Mouse (Mus musculus): ENCODE data around the gene Crybb1. TPM values are rescaled to one million over a fixed set of nuclear protein-coding genes. Genes with fewer than 3 reads are reported as not detected.

Crybb1 gene
- total RNA-seq (2021), result 1 to 10 TPM; 1.4 to 1.7 TPM
- long read RNA-seq, experiment 1, partial matches to known transcripts, result 0 of 2 reads
- long read RNA-seq, experiment 1, other reads (novel, unspliced or antisense), result 0 of 2 reads
- long read RNA-seq, experiment 2, partial matches to known transcripts, result 0 of 1 reads
- long read RNA-seq, experiment 2, other reads (novel, unspliced or antisense), result 0 of 1 reads

- peak; percentile 54 for DNase-seq
Observed at GRCm38 (mm10) chr5:112255426-112255825, at the start of gene Crybb1. TSS of gene Crybb1 (plus strand) at chr5:112255815.

GRCm38 (mm10) chr5:112206543-112207255 lies 48.9 kb upstream of the Crybb1 start:
- no peak for DNase-seq

DNA sequence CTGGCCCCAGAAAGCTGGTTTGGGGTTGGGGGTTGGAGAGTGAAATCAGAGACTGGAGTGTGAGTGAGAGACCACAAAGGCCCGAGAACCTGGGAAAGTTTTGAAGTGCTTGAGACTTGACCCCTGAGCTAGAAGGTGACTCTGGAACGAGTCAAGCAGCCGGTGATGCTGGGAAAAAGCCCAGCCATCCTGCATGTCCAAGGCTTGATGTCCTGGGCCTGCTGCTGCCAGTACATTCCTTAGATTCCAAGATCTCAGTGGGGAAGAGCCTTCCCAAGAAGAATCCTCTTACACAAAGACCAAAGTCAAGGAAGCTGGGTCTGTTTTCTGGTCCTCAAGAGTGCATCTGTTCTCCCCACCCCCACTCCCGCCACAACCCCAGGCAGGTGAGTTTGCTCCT lies 47.3 kb upstream of the Crybb1 start:
- DNase-seq, result no peak

GRCm38 (mm10) chr5:112210104-112210503 lies 45.5 kb upstream of the Crybb1 start:
- DNase-seq, result peak; percentile 63

GRCm38 (mm10) chr5:112211911-112212310 lies 43.7 kb upstream of the Crybb1 start:
- DNase-seq, result no peak

DNA sequence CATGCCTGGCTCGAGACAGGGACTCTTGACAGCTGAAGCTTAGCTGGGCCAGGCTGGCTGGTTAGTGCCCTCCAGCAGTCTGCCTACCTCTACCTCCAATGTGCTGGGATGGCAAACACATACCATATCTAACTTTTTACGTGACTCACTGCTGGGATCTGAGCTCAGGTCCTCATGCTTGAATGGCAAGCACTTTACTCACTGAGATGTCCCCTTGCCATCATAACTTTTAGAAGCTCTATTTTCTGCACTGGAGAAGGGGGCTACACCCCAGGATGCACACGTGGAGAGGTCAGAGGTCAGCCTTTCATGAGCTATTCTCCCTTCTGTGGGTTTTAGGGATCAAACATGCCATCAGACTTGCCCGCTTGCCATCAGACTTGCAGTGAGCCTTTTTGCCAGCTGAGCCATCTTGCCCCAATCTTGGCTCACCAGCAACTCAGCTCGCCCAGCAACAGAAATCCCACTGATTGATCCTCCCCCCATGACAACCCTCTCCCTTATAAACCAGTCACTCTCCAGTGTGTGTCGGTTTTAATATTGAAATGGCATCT lies 42.8 kb upstream of the Crybb1 start:
- no peak for DNase-seq

- no peak for DNase-seq
Observed at GRCm38 (mm10) chr5:112213331-112214240, 42.0 kb upstream of the Crybb1 start.

DNA sequence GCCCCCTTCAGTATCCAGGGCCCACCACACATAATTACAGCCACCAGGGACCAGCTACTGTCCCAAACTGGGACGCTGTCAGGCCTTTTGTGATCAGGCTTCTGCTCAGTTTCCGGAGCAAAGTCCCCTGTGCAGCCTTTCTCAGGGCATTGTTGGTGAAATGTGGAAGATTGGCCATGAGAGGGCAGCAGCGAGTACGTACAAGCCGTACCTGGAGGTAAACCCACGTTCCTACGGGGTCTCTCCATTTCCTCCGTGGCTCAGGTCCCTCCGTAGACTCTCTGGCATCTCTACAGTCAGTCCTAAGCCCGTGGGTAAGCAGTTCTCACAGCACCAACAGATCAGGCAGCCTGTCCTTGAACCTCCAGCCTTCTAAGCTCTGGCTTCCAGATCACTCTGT lies 41.2 kb upstream of the Crybb1 start:
- peak; percentile 49 for DNase-seq

DNA sequence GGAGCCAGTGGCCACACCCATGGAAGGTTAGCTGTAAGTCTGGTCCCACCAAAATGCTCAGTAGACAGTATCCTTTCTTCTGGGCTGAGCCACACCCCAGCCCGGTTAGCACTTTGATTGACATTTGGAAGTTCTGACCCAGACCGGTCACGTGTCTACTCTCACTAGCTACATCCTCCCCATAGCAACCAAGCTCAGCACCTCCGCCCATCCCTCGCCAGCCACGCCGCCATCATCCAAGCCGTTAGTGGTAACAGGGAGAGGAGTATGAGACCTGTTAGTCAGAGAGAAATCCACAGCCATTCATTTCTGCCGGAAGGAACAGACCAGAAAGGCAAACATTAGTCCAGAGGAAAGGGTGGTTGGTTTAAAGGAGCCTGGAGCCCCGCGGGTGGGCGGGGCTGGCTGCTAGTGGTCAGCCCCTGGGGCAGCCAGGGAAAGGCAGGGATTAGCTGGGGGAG lies 40.3 kb upstream of the Crybb1 start:
- no peak for DNase-seq

GRCm38 (mm10) chr5:112215801-112216251 lies 39.8 kb upstream of the Crybb1 start:
- no peak for DNase-seq

DNA sequence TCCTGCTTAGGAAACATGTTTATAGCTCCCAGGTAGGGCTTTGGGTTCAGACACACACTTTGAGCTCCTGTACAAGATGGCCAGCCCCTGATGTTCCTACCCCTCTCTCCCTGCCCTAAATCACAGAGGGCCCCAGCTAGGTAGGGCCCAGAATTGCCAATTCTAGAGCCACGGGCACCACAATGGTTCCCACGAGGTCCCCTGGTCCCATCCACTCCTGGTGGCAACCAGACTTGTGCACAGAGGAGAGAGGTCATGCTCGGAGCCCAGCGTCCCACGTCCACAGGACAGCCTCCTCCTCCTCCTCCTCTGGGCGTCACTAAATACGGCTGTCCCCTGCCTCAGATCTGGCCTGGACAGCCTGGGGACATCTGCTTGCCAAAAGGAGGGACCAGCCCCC lies 39.3 kb upstream of the Crybb1 start:
- DNase-seq, result no peak

DNA sequence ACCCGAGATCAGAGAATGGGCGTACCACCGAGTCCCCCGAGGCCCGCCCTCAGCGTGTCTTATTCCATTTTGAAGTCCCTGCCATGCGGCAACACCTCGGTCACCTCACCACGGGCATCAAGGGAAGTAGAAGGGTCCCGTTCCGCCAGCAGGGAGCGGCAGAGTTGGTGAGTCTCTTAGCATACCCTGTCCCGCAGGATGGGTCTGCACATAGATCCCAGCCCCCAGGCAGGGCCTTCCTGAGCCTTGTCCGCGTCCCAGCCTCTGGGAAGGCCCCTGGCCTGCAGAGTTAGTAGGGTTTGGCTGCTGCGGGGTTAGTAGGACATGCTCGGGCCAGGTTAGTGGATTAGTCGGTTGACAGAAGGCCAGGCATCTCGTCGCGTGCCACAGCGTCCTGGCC lies 38.6 kb upstream of the Crybb1 start:
- DNase-seq, result no peak

DNA sequence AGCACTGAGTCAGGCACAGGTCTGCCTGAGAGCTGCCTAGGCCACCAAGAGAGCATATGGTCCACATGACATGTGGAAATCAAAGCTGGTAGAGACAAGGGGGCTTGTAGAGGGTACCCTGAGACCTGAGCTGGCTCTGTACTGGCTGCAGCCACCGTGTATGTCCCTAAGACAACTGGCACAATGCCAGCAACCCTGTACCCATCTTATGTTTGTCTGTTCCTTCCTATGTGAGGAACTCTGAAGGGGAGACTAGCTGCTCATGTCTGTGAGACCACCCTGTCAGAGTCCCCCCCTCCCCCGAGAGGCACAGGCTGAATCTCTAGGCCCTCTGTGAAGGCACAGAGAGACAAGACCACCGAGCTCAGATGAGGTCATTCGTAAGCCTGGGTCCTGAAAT lies 36.9 kb upstream of the Crybb1 start:
- no peak for DNase-seq

DNA sequence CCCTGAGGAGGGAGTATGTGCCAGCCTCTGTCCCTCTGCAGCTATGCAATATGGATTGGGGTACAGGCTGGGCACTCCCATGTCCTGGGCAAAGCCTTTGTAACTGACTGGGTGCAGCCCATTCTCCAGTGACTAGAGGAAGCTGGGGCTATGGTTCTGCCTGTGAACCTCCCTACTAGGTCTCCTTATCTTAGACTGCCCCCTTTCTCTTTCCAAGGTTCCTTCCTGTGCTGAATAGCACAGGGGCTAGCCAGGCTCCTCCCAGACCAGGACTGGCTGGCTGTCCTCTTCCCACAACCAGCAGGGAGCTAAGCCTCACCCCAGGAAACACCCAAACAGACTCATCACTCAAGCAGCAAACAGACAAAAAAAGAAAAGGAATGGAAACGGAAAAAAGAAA lies 36.2 kb upstream of the Crybb1 start:
- DNase-seq, result no peak

DNA sequence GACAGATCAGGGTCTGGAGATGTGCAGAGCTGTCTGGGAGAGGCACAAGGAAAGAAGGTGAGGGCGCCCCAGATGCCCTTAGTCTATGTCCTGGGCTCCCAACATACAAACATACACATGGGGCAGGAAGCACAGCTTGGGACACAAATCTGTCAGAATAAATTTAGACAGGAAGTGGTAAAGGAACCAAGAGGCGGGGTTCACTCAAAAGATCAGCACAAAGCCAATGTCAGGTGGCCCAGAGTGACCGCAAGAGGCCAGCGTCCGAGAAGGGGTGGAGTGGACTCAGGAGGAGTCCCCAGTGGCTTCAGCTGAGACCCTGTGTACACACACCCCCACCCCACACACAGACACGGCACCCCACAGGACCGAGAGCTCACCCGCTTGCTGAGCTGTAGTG lies 35.4 kb upstream of the Crybb1 start:
- no peak for DNase-seq

GRCm38 (mm10) chr5:112225591-112225990 lies 30.0 kb upstream of the Crybb1 start:
- DNase-seq, result no peak

DNA sequence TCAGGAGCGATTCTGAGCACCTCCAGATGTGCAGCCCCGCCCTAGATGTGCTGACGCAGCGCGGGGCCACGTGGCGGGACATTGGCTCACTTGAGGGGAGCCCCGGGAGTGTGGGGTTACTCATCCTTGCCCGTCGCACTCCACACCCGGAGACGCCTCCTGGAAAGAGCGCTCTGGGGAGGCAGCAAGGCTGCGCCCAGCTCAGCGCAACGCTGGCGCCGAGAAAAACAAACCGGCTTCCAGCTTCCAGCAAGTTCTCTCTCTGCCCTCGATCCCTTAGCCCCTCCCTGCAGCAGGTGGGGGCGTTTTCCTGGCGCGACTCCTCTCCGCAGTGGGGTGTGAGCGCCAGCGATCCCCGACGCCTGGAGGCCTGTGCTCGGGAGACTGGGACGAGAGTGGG lies 28.3 kb upstream of the Crybb1 start:
- DNase-seq, result no peak

GRCm38 (mm10) chr5:112227898-112228239 lies 27.7 kb upstream of the Crybb1 start:
- no peak for DNase-seq

DNA sequence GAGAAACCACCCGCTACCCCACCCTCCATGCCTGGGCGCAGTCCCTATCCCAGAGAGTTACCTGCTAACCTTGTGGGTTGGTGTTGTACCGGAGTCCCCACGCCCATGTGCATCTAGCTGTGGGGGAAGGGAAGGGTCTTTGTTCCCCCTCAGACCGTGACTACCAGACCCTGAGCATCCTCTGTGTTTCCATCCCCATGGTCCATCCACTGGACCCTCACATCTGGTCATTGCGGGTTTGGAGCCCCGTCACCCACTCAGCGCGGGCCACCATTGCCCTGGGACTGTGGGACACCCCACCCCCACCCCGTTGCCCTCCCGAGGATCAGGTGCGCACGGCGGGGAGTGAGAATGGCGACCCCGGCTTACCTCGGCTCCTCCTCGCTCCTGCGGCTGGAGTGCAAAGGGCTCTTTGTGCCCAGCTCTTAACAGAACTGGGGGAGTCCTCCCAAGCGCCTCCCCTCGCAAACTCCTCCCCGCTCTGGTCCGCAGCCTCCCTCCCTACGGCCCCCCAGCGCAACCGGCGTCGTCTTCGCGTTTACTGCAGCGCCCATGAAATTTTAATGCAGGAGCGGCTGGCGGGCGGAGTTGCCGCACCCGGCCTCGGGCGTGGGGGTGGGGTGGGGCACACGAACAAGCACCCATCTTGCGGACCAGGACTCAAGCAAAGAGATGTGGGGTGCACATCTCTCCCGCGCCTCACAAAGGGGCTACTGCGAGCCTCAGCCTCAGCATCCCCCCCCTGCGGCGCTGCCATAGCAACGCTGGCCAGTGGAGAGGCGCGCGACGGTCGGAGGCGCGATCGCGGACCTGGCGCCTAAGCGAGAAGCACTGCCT lies 27.2 kb upstream of the Crybb1 start:
- DNase-seq, result no peak

GRCm38 (mm10) chr5:112235806-112236205 lies 19.8 kb upstream of the Crybb1 start:
- no peak for DNase-seq

DNA sequence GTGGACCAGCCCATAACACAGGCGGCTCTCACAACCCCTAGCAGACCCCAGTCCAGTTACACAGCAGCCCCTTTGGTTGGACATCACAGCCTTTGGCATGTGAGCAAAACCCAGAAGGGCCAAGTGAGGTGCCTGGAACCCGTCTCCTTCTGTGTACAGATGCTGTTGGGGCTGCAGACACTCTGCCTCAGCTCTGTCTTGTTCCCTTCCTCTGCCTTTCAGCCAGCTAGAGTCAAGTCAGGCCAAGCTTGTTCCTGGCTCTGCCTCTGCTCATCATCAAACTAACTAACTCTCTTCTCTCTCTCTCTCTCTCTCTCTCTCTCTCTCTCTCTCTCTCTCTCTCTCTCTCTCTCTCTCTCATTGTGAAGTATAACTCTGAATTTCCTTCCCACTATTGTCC lies 19.0 kb upstream of the Crybb1 start:
- DNase-seq, result no peak

GRCm38 (mm10) chr5:112237439-112237838 lies 18.2 kb upstream of the Crybb1 start:
- no peak for DNase-seq

Data from gastrocnemius, postnatal 10 days (tissue).